Mouse (Mus musculus): ENCODE measurements around the gene Tmem50b.

Gene Tmem50b

DNA sequence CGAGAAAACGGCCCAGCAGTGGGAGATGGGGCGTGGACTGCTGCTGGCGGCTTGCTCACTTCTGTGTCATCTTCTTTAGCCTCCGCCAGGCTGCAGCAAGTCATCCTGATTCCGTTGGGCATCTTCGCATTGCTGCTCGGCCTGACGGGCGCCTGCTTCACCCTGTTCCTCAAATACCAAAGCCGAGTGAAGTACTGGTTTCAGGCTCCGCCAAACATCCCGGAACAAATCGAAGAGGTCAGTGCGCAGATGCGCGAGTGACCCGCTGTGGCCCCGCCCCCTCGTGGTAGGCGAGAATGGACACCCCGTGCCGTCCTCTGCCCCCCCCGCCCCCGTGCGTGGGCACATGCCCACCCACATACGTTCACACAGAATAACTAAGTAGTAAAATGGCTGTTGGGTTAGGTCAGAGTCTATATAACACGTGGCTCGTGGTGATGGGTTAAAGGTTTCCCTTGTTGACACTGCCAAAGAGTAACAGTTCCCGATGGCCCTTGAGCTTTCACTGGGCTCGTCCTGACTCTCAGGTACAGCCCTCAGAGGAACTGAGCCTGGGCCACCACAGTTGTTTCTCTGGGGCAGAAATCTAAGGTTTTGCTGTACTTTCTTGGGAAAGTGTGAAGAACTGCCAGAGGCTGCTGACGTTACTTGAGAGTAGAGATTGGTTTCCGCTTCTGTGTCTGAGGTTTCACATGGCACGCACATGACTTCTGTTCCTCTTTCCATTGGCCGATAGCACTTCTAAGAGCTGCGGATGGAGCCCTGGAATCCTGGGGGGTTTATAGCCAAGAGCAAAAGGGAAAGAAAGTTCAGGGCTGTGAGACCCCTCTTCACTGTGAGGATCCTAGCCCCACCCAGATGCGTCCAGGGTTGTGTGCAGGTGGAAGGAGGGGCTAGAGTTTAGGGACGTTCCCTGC is 35.8 kb downstream of the Tmem50b start:
- no peak for DNase-seq

DNA sequence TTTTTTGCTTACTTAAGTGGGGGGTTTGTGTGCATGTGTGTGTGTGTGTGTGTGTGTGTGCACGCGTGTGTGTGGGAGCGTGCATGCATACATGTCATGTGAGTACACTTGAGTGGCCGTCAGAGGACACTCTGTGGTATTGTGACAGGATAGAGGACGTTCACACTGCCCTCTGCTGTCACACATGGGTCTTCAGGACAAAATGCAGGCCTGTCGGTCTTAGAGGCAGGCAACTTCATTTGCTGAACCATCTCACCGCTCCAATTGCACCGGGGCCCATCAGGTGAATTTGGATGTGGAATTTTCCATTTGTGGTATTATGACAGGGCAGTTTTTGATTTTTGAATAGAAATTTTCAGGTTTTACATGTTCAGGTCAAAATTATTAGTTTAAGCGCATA is 36.5 kb downstream of the Tmem50b start:
- DNase-seq: peak; percentile 30

DNA sequence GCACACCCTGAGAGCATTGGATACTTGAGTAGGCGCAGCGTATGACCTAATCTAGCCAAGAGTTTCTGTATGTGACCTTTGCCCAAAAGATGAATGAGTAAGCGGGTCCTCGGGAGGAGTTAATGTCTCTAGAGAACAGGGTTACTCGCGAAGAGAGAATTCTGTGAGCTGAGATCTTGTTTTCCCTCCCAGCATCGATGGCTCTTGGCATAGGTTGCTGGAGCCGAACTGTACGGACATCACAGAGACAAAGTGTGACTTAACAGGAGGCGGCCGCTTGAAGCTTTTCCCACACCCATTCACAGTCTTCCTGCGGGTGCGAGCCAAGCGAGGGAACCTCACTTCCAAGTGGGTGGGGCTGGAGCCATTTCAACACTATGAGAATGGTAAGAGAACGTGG is 39.9 kb downstream of the Tmem50b start:
- no peak for DNase-seq

DNA sequence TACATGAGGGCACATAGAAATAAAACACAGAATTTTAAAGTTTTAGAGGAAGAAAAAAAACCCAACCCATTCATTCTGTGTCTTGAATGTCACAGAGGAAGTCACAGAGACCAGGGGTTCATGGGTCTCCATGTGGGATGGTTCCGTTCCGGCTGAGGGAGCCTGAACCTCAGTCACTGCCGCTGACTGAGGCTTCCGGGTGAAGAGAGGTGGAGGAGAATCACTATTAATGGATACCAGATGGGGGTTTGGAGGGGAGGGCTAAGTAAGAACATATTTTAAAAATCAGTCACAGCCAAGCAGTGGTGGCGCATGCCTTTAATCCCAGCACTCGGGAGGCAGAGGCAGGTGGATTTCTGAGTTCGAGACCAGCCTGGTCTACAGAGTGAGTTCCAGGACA is 40.4 kb downstream of the Tmem50b start:
- DNase-seq: no peak

DNA sequence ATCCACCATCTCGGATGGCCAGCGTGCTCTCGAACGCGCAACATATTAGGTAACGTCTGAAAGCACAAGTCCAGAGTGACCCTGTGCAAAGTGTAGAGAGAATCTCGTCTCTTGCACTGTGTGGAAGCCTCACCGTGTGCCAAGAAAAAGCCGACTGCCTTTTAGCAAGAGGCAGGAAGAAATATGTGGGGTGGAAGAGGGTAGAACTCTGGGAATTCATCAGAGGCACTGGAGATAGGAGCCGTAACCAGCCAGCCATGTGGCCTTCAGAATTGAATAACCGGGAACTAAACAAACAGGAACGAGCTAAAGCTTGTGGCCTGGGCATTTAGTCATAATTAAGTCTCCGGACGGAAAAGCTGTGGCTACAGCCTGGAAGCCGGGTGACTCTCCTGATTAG is 40.9 kb downstream of the Tmem50b start:
- no peak for DNase-seq

DNA sequence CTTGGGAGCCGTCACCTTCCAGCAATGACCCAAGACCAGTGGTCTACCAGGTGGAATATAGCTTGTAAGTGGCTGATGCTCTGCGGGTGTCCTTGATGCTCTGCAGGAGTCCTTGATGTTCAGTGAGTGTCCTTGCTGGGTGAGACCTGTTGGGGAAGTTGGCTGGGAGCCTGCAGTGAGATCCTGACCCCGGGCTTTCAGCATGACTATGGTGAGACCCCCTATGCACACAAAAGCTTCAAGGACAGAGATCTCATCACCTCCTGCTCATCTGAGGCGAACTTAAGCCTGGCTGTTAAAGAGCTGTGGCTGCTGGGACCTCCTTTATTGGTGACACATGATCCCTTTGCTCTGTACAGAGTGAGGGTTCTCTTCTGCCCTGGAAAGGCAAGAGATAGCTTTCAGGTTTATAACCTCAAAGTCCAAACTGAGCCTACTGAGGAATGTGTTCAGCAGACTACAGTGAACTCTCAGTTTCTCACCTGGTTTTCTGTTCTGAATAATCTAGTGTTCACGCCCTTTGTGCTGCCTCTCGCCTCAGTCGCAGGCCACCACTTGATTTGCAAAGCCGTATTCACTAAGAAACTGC is 42.5 kb downstream of the Tmem50b start:
- DNase-seq: no peak

DNA sequence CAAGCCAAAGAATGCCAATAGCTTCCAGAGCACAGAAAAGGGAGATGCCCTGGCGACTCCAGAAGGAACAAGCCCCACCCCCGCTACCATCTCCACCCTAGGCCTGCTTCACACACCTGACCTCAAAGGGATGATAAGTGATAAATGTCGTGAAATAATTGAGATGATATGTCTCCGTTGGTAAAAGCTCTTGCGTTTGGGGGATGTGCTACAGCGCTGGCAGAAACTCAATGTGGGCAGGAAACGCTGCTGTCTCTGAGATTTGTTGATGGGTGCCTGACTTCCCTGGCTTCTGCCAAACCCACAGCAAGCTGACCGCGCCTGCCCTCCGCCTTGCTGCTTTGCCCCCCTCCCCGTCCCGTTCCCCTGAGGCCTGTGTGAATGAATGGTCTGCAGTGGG is 44.0 kb downstream of the Tmem50b start:
- DNase-seq: no peak

DNA sequence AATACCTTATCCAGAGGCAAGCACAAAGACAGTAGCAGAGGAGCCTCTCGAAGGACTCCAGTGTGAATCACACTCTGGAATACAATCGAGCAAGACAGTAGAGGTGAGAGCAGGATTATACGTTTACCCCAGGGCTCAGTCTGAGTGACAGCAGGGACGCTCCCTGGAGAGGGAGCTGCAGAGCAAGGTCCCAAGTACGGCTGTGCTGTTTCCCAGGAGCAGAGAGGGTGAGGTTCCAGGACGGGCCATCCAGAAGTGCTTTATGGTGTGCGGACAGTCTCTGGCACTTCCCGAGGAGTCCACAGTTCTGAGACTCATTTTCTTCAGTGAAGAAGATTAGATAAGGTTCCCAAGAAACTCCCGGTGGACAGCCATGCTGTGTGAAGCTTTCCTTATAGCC is 45.5 kb downstream of the Tmem50b start:
- no peak for DNase-seq

DNA sequence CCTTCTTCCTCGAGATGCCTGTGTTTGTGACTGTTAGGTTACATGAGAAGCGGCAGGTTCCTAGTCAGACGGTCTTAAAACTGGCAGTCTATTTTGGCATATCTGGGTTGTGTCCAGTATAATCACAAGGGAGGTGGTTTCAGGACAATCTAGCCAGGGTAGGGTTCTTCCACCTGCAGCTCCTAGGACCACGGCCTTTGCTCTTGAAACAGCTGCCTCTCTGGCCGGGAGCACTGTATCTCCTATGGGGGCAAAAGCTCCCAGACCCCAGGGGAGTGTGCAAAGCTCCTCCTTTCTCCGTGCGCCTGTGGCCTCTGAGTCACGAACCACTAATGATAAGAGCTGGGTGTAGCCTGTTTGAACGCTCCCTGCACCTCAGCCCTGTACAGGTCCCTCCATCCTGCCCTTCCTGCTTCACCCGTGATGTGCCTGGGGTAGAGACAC is 46.5 kb downstream of the Tmem50b start:
- DNase-seq: no peak

DNA sequence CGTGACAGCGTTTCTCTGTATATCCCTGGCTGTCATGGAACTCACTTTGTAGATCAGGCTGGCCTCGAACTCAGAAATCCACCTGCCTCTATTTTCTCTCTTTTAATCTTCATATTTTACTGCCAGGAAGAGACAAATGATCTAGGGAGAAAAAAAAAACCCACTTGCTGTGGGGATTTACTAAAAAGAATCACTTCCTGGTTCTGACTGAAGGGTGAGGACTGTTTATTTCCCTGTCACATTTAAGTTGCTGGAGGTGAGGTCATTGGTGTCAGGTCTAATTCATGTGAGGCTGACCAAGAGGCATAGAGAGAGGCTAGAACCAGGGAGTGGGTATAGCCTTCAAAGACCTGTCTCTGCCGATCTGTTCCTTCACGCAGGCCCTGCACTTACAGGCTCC is 48.0 kb downstream of the Tmem50b start:
- DNase-seq: no peak

DNA sequence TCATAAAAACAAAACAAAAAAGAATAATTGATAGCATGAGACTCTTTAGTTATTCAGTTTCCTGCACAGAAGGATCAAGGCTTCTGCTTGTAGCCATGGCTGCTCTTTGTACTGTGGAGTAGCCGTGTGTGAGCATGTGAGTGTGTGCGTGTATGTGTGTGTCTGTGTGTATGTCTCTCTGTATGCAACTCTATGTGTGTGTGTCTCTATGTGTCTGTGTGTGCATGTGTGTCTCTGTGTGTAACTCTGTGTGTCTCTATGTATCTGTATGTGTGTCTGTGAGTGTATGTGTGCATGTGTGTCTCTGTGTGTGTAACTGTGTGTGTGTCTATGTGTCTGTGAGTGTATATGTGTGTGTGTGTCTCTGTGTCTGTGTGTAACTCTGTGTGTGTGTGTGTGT is 48.6 kb downstream of the Tmem50b start:
- no peak for DNase-seq

DNA sequence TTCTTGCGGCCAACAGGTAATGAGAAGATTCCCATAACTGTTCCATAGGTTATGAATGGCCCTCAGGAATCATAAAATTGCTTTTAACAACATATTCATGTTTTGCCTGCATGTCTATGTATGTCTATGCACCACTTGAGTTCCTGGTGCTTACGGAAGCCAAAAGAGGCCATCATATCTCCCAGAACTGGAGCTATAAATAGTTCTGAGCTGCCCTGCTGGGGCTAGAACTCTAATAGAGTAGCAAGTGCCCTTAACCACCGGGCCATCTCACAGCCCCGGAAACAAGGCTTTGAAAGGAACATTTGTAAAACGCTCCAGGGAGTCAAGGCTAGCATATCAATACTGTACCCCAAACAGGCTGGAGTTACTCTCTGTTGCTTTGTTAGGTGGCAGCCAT is 49.0 kb downstream of the Tmem50b start:
- no peak for DNase-seq

DNA sequence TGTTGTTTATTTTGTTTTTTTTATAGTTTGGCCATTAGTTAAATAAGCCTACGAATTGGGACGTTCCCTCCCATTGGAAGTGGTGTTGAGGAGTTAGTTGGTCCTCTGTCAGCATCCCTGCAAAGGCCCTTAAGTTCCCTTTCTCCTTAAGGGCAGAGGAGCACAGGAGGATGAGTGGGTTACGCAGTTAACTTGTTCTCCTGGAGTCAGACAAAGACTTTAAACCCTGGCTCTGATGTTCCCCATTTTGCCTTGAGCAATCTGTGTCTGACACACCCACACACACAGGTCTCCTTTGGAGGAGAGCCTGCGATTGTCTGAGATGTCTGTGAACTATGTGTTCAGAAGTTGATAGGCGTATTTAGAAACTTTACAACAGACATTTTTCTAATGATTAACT is 49.6 kb downstream of the Tmem50b start:
- no peak for DNase-seq

DNA sequence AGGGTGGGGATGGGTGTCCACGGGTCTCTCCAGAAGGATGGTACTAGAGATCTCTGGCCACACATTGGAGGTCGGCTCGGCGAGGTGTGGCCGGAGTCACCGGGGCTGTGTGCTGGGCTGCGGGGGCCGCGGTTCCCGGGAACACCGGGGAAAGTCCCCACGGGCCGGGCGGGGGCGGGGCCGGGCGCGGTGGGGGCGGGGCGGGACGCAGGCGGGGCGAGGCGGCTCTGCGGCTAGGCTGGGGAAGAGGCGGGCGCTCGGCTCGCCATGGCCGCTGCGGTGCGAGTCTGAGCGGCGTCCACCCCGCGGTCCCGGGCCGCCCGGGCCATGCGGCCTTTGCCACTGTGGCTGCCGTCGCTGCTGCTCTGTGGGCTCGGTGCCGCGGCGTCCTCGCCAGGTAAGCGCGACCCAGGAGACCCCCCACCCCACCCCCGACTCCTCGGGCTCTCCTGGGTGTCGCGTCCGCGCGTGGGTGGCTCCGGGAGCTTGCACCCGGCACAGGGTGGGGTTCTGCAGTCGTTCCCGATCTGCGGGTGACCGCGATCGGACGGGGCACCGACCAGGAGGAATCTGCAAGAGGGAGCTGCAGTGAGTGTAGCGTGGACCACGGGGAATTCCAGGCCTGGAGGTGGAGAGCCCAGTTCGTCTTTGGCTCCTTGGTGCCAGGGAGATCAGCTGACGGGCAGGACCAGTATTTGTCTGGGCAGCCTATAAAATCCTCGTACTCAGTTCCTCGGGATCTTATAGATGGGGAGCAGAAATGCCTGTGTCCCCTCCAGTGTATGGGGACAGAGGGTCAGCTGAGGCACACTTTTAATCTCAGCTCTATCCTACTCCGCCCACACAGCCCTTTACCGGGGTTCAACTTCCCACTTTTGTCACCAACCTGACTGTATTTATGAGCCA is 50.5 kb downstream of the Tmem50b start, which contains the start of gene Ifngr2:
Gene Ifngr2, plus strand, starts transcription at position 237 of the 906 bp plus-strand sequence.
- peak; percentile 53 for DNase-seq

DNA sequence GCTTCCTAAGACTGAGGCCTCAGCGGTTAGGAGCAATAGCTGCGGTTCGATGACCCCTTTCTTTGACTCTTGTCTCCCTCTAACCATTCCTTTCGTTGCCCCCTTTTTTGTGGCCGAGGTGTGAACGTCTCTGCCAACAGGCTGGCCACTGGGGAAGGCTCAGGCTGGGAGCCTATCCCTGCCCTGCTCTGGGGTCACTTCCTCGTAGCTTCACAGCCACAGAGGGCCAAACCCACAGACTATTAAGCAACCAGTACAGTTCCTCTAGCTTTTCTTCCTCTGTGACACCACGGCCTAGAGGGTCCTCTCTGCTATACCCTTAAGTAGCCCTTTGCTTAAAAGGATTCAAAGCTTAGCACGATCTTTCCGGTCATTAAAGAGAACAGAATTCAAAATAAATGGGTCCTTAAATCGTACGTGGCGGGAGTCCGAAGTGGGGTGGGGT is 51.2 kb downstream of the Tmem50b start:
- DNase-seq: no peak

DNA sequence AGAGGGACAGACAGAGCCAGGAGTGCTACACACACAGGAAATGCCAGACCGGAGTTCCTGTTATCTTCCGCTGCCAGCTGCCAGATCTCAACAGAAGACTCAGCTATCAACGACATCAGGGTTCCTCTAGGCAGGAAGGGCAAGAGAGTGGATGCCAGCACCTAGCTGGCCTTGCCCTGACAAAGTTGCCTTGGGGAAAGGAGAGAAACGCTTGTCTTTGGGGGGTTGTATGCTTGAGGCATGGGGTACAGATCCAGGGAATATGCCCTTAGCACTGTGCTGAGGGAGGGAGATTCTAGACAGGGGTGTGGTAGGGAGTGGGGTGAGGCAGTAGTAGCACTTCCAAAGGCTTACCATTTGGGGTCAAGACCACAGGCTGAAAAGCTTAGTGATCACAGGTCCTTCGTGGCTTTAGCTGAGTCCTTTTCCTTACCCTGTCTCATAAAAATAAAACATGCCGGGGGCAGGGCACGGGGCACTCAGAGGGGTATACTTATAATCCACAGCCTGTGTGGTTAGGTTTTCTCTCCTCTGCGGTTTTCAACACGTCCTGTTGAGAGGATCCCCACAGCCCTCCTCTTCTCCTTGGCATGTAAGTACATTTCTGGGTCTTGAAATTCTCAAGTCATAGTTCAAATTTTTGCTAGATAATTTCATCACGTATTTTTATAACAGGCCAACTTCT is 51.9 kb downstream of the Tmem50b start:
- no peak for DNase-seq

DNA sequence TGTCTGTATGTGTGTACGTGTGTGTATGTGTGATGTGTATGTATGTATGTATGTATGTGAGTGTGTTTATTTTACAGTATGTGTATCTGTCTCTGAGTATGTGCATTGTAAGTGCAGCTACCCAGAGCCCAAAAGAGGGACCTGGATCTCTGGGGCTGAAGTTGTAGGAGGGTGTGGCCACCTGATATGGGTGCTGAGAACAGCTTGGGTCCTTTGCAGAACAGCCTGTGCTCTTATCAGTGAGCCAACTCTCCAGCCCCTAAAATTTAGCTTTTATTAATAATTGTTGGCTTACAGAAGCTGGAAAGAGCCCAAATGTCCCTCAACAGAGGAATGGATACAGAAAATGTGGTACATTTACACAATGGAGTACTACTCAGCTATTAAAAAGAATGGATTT is 54.0 kb downstream of the Tmem50b start:
- no peak for DNase-seq

DNA sequence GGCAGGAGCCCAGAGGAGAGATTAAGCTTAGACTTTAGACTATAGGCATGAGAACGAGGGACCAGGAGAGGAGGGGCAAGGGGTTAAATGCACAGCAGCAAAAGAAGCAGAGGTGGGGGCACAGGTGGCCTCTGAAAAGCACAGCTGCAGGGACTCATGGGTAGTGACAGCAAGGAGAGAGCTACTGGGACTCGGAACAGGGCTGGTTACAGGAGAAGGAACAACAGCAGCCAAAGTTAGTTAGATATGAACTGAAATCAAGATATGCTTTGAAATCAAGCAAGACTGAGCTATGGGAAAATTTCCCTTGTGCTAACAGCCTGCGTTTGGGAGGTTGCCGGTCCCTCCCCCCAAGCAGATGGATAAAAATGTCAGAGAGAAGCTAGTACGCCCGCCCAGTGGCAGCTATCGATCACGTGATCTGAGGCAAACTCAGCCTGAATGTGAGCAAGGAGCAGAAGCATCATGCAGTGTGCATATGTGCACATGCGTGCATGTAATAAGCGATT is 56.0 kb downstream of the Tmem50b start:
- no peak for DNase-seq

DNA sequence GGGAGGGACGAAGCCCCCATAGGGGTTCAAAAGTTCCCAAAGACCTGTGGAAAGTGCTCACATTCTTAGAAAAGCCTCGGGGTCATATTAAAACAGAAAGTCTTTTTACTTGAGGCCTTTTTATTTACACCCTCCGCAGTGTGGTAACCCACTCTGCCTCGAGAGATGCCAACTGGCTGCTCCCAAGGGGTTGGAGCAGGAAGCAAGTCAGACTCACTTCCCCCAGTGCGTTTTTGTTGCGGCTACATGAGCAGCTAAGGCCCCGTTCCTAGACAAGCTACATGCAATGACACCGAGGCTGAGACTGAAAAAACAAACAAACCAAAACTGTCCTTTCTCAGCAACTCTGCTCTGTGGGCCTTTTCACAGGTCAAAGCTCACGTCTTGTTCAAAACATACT is 59.1 kb downstream of the Tmem50b start:
- DNase-seq: no peak

DNA sequence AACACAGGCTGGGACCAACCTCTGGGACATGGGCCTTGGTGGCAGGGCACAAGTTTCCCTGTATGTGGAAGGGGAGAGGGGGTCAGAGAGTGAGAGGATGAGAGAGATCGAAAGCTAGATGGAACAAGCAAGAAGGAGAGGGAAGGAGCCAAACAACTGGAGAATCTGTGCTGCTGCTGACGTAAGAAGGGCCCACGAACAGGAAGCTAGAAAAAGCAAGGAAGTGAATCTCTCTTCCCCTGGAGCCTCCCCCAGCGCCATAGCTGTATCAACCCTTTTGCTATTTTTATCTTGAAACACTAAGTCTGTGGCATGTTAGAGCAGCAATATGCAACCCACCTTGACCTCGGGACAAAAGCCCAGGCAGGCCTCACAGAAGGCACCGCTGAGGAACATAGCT is 59.5 kb downstream of the Tmem50b start:
- no peak for DNase-seq

DNA sequence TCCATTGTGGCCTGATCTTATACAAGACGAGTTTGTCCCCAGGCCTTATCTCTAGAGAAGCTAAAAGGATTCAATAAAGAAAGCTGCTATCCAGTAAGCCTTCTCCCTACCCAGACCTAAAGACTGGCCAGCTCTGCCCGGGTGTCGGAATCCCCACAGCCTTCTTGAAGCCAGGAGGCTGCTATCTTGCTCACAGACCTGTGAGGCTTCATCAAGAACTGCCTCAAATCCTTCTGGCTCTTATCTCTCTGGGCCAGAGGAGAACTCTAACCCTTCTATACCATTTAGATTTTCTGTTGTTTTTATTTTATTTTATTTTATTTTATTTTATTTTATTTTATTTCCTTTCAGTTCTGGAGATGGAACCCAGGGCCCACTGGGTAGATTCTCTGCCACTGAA is 60.5 kb downstream of the Tmem50b start:
- DNase-seq: no peak

DNA sequence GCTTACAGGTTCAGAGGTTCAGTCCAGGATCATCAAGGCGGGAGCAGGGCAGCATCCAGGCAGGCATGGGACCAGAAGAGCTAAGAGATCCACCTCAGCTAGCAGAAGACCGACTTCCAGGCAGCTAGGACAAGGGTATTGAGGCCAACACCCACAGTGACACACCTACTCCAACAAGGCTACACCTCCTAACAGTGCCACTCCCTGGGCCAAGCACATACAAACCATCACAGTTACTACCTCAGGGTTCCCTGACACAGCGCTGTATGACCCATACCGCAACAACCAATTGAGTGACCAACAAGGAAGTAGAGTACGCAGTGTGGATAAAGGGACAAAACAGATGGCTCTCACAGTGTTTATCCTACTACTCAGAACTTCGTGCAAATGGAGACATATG is 61.2 kb downstream of the Tmem50b start:
- no peak for DNase-seq

DNA sequence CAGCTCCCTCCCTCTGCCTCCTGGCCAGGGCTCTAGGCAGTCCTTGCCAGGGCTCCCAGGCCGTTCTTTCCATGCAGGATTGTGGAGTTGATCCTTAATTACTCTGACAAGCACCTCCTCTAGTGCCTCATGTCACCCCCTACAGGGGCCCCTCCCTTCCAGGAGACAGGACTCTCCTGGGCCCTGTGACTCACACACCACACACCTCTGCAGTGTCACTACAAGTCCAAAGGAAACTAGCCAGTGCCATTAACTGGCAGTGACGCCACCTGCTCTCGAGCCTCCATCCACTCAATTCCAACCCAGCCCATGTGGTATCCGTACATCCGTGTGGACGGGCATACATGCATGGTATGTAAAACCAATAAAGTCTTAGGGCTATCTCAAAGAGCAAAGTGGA is 62.7 kb downstream of the Tmem50b start:
- no peak for DNase-seq

All from cerebellum, adult 8-10 months (tissue).